Mouse (Mus musculus): ENCODE measurements around the gene Zc4h2. TPM values are rescaled to one million over a fixed set of nuclear protein-coding genes. Genes with fewer than 3 reads are reported as not detected.

Zc4h2 gene
- polyA plus RNA-seq (2015; fragmentation: Nextera tagmentation; extraction: Ambion mirVana): 86.5 and 96.1 TPM in 2 replicates

DNA sequence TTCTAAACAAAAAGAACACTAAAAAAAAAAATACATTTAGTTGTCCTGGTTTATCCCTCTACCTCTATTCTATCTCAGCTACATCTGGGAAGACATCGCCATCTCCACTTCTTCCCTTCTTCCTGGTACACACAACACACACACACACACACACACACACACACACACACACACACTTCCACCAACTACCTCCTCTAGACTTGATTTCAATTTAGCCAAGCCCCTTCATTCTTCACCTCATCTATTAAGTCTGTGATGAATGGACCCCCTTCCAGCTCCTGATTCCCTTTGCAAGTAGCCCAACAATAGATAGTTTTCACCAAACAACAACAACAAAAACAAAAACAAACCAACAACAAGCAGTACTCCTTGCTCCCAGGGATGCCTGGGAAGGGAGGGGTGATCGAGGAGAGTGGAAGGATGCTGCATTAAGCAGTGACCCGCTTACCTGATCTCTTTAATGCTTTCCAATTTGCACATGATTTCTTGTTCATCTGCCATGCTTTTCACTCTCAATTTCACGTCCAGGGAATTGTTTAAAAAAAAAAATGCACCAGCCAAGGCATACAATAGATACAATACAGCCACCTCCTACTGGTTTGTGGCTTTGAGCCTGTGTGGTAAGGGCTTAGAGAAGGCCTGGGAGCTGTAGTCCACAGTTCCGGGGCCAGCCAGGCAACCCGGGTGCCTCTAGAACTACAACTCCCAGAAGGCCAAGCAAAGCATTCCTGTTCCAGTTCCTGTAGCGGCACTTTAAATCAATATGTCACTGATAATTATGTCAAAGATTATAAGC lies at the start of gene Zc4h2:
Gene Zc4h2 (minus strand): TSS at position 706 of the 796 bp plus-strand sequence.
- H3K27ac ChIP-seq (replicated peaks): peak within 1 kb of the TSS; percentile 76
- 24% methylated on average over 7 of the region's 7 CpGs for WGBS
- peak within 1 kb of the TSS; percentile 58 for H3K4me2 ChIP-seq
- peak; percentile 100 for ATAC-seq (ENCODE audit: low read depth)
- peak within 1 kb of the TSS; percentile 68 for H3K9ac ChIP-seq
- H3K36me3 ChIP-seq: no peaks in the 10 kb centered on the region
- H3K4me1 ChIP-seq (replicated peaks): peaks cover 12% of the 10 kb centered on the region; the same call in 1 of the 2 replicates
- H3K4me3 ChIP-seq: peak within 1 kb of the TSS; percentile 44
- H3K27me3 ChIP-seq: no peaks in the 10 kb centered on the region
- H3K9me3 ChIP-seq: no peaks in the 10 kb centered on the region

DNA sequence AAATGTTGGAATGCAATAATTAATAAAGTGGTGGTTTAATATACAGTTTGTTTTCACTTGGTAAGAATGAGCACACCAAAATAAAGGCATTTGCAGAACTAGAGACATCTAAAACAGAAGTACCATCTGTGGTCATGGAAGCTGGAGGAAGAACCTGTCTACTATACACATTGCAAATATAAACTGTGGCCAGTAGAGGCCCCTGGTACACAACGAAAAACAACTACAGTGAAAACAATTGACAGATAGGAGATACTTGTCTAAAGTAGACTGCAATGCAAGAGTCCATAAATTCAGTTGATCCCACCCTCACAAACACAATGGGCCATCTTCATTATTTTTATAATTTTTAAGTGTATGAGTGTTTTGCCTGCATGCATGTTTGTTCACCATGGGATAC lies 28.8 kb upstream of the Zc4h2 start:
- Histone ChIP-seq H3K4me2 (no peak overlapping the region), H3K4me3 (no peak overlapping the region), H3K9me3 (no peaks in the 10 kb centered on the region), H3K9ac (no peak overlapping the region), H3K4me1 (replicated peaks) (no peaks in the 10 kb centered on the region), H3K27me3 (no peaks in the 10 kb centered on the region), H3K36me3 (no peaks in the 10 kb centered on the region), H3K27ac (replicated peaks) (no peak overlapping the region)
- WGBS: 51% methylated on average over 1 of the region's 1 CpGs
- ATAC-seq (ENCODE audit: low read depth): no peak

DNA sequence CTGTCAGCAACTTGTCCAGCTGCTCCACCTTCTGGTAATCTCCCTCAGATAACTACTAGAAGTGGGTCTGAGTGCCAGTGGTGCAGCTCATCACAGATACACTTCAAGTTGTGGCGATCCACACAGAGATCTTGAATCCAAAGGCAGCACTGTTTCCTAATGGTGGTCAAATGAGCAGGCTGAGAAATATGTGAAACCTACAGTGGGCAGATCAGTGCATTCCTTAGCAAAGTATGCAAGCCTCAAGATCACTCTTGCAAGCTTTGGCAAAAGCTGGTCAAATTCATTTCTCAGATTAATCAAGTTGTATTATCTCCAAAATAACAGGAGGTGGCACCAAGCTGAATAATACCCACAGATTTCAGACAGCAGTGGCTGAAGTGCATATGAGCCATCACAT lies 23.9 kb upstream of the Zc4h2 start:
- no peaks in the 10 kb centered on the region for H3K36me3 ChIP-seq
- no peaks in the 10 kb centered on the region for H3K27me3 ChIP-seq
- H3K4me3 ChIP-seq: no peak overlapping the region
- ATAC-seq (ENCODE audit: low read depth): no peak
- 90% methylated on average over 1 of the region's 1 CpGs for WGBS
- H3K4me1 ChIP-seq (replicated peaks): no peaks in the 10 kb centered on the region
- no peak overlapping the region for H3K9ac ChIP-seq
- H3K9me3 ChIP-seq: no peaks in the 10 kb centered on the region
- no peak overlapping the region for H3K27ac ChIP-seq (replicated peaks)
- H3K4me2 ChIP-seq: no peak overlapping the region

DNA sequence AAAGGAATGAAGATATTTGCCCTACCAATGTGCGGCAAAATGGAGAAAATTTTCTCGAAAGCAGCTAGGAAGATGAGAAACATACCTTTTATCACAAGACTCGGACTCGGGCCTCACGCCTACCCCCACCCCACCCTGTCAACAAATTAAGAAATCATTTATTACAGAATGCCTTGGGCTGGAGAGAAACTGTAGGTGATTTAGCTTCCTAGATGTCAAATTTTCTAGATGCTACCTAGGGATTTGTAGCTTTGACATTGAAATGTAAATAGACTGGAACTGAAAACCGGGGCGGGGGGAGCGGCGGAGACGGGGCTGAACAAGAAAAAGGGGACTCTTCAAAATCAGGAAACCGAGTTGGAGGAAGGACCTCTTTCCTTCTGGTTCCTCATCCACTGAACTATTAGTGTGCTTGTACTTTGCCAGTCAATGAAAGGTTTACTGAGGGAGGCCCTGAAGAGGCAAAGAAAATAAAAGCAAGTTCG lies 333 bp upstream of the Zc4h2 start:
- Histone ChIP-seq H3K4me3 (peak overlapping the region; percentile 44), H3K9ac (peak overlapping the region; percentile 63), H3K4me1 (replicated peaks) (peaks cover 12% of the 10 kb centered on the region; the same call in 1 of the 2 replicates), H3K9me3 (no peaks in the 10 kb centered on the region), H3K27me3 (no peaks in the 10 kb centered on the region), H3K36me3 (no peaks in the 10 kb centered on the region), H3K27ac (replicated peaks) (peak overlapping the region; percentile 76), H3K4me2 (peak overlapping the region; percentile 52)
- 22% methylated on average over 12 of the region's 12 CpGs for WGBS
- ATAC-seq (ENCODE audit: low read depth): peak; percentile 77

DNA sequence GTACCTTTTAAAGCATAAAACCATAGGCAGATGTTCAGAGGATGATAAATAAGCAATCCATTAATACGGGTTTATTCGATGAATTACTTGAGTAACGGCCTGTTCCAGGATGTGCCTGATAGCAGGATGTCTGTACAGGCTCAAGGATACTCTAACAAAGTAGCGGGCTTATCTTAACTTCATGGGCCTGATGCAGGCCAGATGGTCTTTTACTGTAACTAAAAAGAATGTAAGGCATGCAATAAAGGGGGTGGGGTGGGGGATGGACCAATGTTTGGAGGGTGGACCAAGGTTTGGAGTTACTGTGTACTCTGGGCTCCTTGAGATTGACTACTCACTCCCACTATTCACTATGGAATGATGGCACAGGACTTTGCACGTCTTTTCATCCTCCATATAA lies 57.7 kb downstream of the Zc4h2 start:
- 87% methylated on average over 5 of the region's 5 CpGs for WGBS
- Histone ChIP-seq H3K36me3 (no peaks in the 10 kb centered on the region), H3K4me1 (replicated peaks) (no peaks in the 10 kb centered on the region)

More for the DNA sequence above, 57.7 kb downstream of the Zc4h2 start:
- Histone ChIP-seq H3K4me3 (no peak overlapping the region), H3K27me3 (no peaks in the 10 kb centered on the region), H3K27ac (replicated peaks) (no peak overlapping the region), H3K9me3 (no peaks in the 10 kb centered on the region), H3K4me2 (no peak overlapping the region), H3K9ac (no peak overlapping the region)
- no peak for ATAC-seq (ENCODE audit: low read depth)

Other genes starting within 250 kb of the Zc4h2 start
- 11.9 and 13.1 TPM in 2 replicates for gene Amer1, start 213.6 kb downstream of the Zc4h2 start, polyA plus RNA-seq (2015; fragmentation: Nextera tagmentation; extraction: Ambion mirVana)
- 0.47 and 0.75 TPM in 2 replicates for gene Asb12, start 100.5 kb downstream of the Zc4h2 start, polyA plus RNA-seq (2015; fragmentation: Nextera tagmentation; extraction: Ambion mirVana)
- not detected in 2 replicates for gene Pfn5, start 100.4 kb downstream of the Zc4h2 start, polyA plus RNA-seq (2015; fragmentation: Nextera tagmentation; extraction: Ambion mirVana)
- 2.4 and 2.7 TPM in 2 replicates for gene Zc3h12b, start 53.2 kb upstream of the Zc4h2 start, polyA plus RNA-seq (2015; fragmentation: Nextera tagmentation; extraction: Ambion mirVana)